17 mouse cellular contexts compared by ENCODE assay signal in genomic region chr5:105589119-105589518, GRCm38 (mm10).
"Had no signal": no experiment of that assay in that cellular context is flagged by ENCODE, and none has a peak within 500 bp of the region (broad histone marks: within the 10 kb centered on the region; RNA-seq: fewer than 3 reads in every experiment).

No protein-coding gene starts in this region.

- DNase-seq: kidney, adult 18-20 months; kidney, postnatal 14 days; layer of hippocampus, adult 9-11 months; layer of hippocampus, postnatal 36 days; lung, embryonic 14.5 days; lung, postnatal 10 days; lung, postnatal 4 days; midbrain, embryonic 14.5 days; right cerebral cortex, postnatal 25 days; thymus, adult 18-20 months; thymus, postnatal 25 days had no signal

- H3K27ac ChIP-seq: kidney, embryonic 15.5 days; limb, embryonic 10.5 days; liver, embryonic 15.5 days; midbrain, embryonic 10.5 days; neural tube, embryonic 12.5 days had no signal

- H3K4me3 ChIP-seq: kidney, embryonic 15.5 days; limb, embryonic 10.5 days; liver, embryonic 15.5 days; midbrain, embryonic 10.5 days; myocyte; neural tube, embryonic 12.5 days had no signal
